25 mouse cellular contexts compared by ENCODE assay signal in genomic region chr16:12982681-12983080, GRCm38 (mm10).
A peak's percentile ranks its signal among the peaks of the same experiment; 100 is the strongest.
DNase-seq lines count a peak whose midpoint lies in the region; ATAC-seq and TF ChIP-seq lines count a peak whose summit lies in the region.
"Had no signal": no experiment of that assay in that cellular context is flagged by ENCODE, and none has a peak within 500 bp of the region (broad histone marks: within the 10 kb centered on the region; RNA-seq: fewer than 3 reads in every experiment).

No protein-coding gene starts in this region.

- H3K27ac ChIP-seq in forebrain, postnatal 0 days (ENCODE audit: low read depth, low read length), result no peak overlapping the region
- H3K27ac ChIP-seq in forebrain, embryonic 16.5 days (ENCODE audit: low read length), result no peak overlapping the region
- no peak overlapping the region for H3K27ac ChIP-seq in kidney, embryonic 16.5 days (ENCODE audit: low read length)
- no peak overlapping the region for H3K27ac ChIP-seq in lung, postnatal 0 days (ENCODE audit: low read length)
- H3K27ac ChIP-seq: embryonic facial prominence, embryonic 15.5 days; heart, embryonic 13.5 days; hindbrain, embryonic 13.5 days; limb, embryonic 10.5 days; liver, embryonic 15.5 days; stomach, embryonic 15.5 days had no signal

- no peaks in the 10 kb centered on the region for H3K36me3 ChIP-seq in forebrain, postnatal 0 days (ENCODE audit: insufficient read depth)
- no peaks in the 10 kb centered on the region for H3K36me3 ChIP-seq in forebrain, embryonic 16.5 days (ENCODE audit: control insufficient read depth, insufficient read depth)
- H3K36me3 ChIP-seq in kidney, embryonic 16.5 days (ENCODE audit: insufficient read depth, low read length), result no peaks in the 10 kb centered on the region
- no peaks in the 10 kb centered on the region for H3K36me3 ChIP-seq in lung, postnatal 0 days (ENCODE audit: insufficient read depth, low read length)
- H3K36me3 ChIP-seq: embryonic facial prominence, embryonic 15.5 days; heart, embryonic 13.5 days; hindbrain, embryonic 13.5 days; limb, embryonic 10.5 days; liver, embryonic 15.5 days; stomach, embryonic 15.5 days had no signal

- no peak for TF ChIP-seq EP300 in lung, postnatal 0 days (IDR thresholded peaks at IDR 0.05)

- peak; percentile 4 for DNase-seq in forebrain, postnatal 0 days
- peak; percentile 2 to 6 for DNase-seq in kidney, postnatal 36 days
- DNase-seq in lung, postnatal 0 days (ENCODE audit: low spot score), result peak; percentile 11
- no peak for DNase-seq in lung, adult 18-20 months
- DNase-seq in adipocyte (ENCODE audit: low spot score), result peak; percentile 20
- DNase-seq: adrenal gland, adult 8-10 months; cerebellum, adult 18-20 months; cerebellum, postnatal 36 days; embryo, embryonic 11 days; gastrocnemius, postnatal 10 days; heart, adult 18-20 months; kidney, adult 18-20 months; liver; lung, postnatal 14 days; midbrain, embryonic 14.5 days had no signal

- H3K4me2 ChIP-seq in forebrain, postnatal 0 days (ENCODE audit: low read depth), result no peak overlapping the region
- H3K4me2 ChIP-seq in forebrain, embryonic 16.5 days (ENCODE audit: low read length), result no peak overlapping the region
- no peak overlapping the region for H3K4me2 ChIP-seq in kidney, embryonic 16.5 days (replicated peaks; ENCODE audit: low read depth, low read length)
- no peak overlapping the region for H3K4me2 ChIP-seq in lung, postnatal 0 days (replicated peaks; ENCODE audit: low read depth, low read length)
- H3K4me2 ChIP-seq: embryonic facial prominence, embryonic 15.5 days; heart, embryonic 13.5 days; hindbrain, embryonic 13.5 days; liver, embryonic 15.5 days; stomach, embryonic 15.5 days had no signal

- TF ChIP-seq CTCF in forebrain, postnatal 0 days (IDR thresholded peaks at IDR 0.05; ENCODE audit: low read depth), result no peak
- no peak for TF ChIP-seq CTCF in lung, postnatal 0 days (IDR thresholded peaks at IDR 0.05)

- no peaks in the 10 kb centered on the region for H3K9me3 ChIP-seq in forebrain, postnatal 0 days (ENCODE audit: low read length)
- no peaks in the 10 kb centered on the region for H3K9me3 ChIP-seq in forebrain, embryonic 16.5 days (ENCODE audit: control insufficient read depth, low read length)
- H3K9me3 ChIP-seq in kidney, embryonic 16.5 days (ENCODE audit: low read length), result no peaks in the 10 kb centered on the region
- H3K9me3 ChIP-seq in lung, postnatal 0 days (ENCODE audit: low read length), result no peaks in the 10 kb centered on the region
- H3K9me3 ChIP-seq: embryonic facial prominence, embryonic 15.5 days; heart, embryonic 13.5 days; hindbrain, embryonic 13.5 days; limb, embryonic 10.5 days; liver, embryonic 15.5 days; stomach, embryonic 15.5 days had no signal

- WGBS in forebrain, postnatal 0 days, result 85% methylated on average over 1 of the region's 1 CpGs
- 88% methylated on average over 1 of the region's 1 CpGs for WGBS in forebrain, embryonic 16.5 days
- 63% methylated on average over 1 of the region's 1 CpGs for WGBS in kidney, embryonic 16.5 days
- WGBS in lung, postnatal 0 days, result 46% methylated on average over 1 of the region's 1 CpGs

- no peak overlapping the region for H3K9ac ChIP-seq in forebrain, postnatal 0 days
- H3K9ac ChIP-seq in forebrain, embryonic 16.5 days (replicated peaks; ENCODE audit: low read depth, low read length), result no peak overlapping the region
- H3K9ac ChIP-seq in kidney, embryonic 16.5 days (replicated peaks; ENCODE audit: low read length), result no peak overlapping the region
- no peak overlapping the region for H3K9ac ChIP-seq in lung, postnatal 0 days (replicated peaks; ENCODE audit: low read depth)
- H3K9ac ChIP-seq: embryonic facial prominence, embryonic 15.5 days; heart, embryonic 13.5 days; hindbrain, embryonic 13.5 days; liver, embryonic 15.5 days; stomach, embryonic 15.5 days had no signal

- H3K4me3 ChIP-seq in forebrain, postnatal 0 days (ENCODE audit: low read depth, low read length), result no peak overlapping the region
- H3K4me3 ChIP-seq in forebrain, embryonic 16.5 days (replicated peaks; ENCODE audit: low read length), result no peak overlapping the region
- H3K4me3 ChIP-seq in kidney, embryonic 16.5 days (ENCODE audit: low read length), result no peak overlapping the region
- no peak overlapping the region for H3K4me3 ChIP-seq in lung, postnatal 0 days (ENCODE audit: low read depth, low read length)
- H3K4me3 ChIP-seq: embryonic facial prominence, embryonic 15.5 days; heart, embryonic 13.5 days; hindbrain, embryonic 13.5 days; limb, embryonic 10.5 days; liver, embryonic 15.5 days; stomach, embryonic 15.5 days had no signal

- ATAC-seq in forebrain, postnatal 0 days, result no peak
- no peak for ATAC-seq in forebrain, embryonic 16.5 days
- ATAC-seq in kidney, embryonic 16.5 days (ENCODE audit: low FRiP score, low TSS enrichment), result no peak
- ATAC-seq in lung, postnatal 0 days, result no peak
- ATAC-seq in megakaryocyte, adult 5-6 weeks (ENCODE audit: poor library complexity, severe bottlenecking), result no peak
- ATAC-seq: forebrain, embryonic 14.5 days had no signal

- no peaks in the 10 kb centered on the region for H3K27me3 ChIP-seq in forebrain, postnatal 0 days (ENCODE audit: insufficient read depth, low read length)
- H3K27me3 ChIP-seq in forebrain, embryonic 16.5 days (replicated peaks; ENCODE audit: control insufficient read depth, insufficient read depth, low read length), result no peaks in the 10 kb centered on the region
- no peaks in the 10 kb centered on the region for H3K27me3 ChIP-seq in kidney, embryonic 16.5 days (ENCODE audit: insufficient read depth, low read length)
- H3K27me3 ChIP-seq in lung, postnatal 0 days (replicated peaks; ENCODE audit: insufficient read depth, low read length), result no peaks in the 10 kb centered on the region
- H3K27me3 ChIP-seq: embryonic facial prominence, embryonic 15.5 days; heart, embryonic 13.5 days; hindbrain, embryonic 13.5 days; liver, embryonic 15.5 days; stomach, embryonic 15.5 days had no signal

- no peaks in the 10 kb centered on the region for H3K4me1 ChIP-seq in forebrain, postnatal 0 days (ENCODE audit: insufficient read depth)
- no peaks in the 10 kb centered on the region for H3K4me1 ChIP-seq in forebrain, embryonic 16.5 days (replicated peaks; ENCODE audit: control insufficient read depth, insufficient read depth, low read length)
- H3K4me1 ChIP-seq in kidney, embryonic 16.5 days (ENCODE audit: insufficient read depth, low read length), result no peaks in the 10 kb centered on the region
- no peaks in the 10 kb centered on the region for H3K4me1 ChIP-seq in lung, postnatal 0 days (ENCODE audit: insufficient read depth, low read depth, low read length)
- H3K4me1 ChIP-seq: embryonic facial prominence, embryonic 15.5 days; heart, embryonic 13.5 days; hindbrain, embryonic 13.5 days; limb, embryonic 10.5 days; liver, embryonic 15.5 days; stomach, embryonic 15.5 days had no signal

Comparison
In these comparisons a context has a peak if more than half of its experiments do, and no peak if none do; other contexts are left out.
1. DNase-seq: peak in forebrain, postnatal 0 days (single experiment), kidney, postnatal 36 days (2 of 2), lung, postnatal 0 days (single experiment) and adipocyte (single experiment); none in lung, adult 18-20 months (0 of 2).